Mouse (Mus musculus): ENCODE results near the gene Syngr2.

GRCm38 (mm10) chr11:117797511-117798159 is 11.8 kb upstream of the Syngr2 start, which contains the start of gene 6030468B19Rik:
- TF ChIP-seq CTCF (IDR thresholded peaks at IDR 0.05; ENCODE audit: borderline replicate concordance, insufficient read depth, low read length): no peak
- TF ChIP-seq POLR2A (IDR thresholded peaks at IDR 0.05; ENCODE audit: low read depth, low read length): no peak
